Mouse (Mus musculus): ENCODE measurements at regions not wholly inside any gene's neighbourhood (a gene's known extent, or its start where the extent isn't known, plus 50 kb on each side); places are given as distances from the start of the nearest gene placed in this dataset.

DNA sequence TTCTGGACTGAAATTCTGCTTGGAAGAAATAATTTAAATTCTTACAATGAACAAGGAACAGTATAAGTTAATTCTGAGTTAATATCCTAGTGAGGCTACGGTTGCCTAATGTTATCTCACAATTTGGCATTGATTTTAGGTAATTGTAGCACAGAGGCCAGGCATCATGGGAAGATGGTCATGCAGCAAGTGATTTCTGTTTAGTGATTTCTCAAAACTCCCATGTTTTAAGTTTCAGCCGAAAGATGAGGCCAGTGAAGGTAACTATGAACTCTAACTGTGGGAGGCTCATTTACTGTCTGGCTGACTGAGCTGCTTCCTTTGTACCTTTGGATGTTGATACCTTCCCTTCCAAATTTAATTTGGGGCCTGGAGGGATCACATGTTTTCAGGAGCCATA, 65.6 kb upstream of the Cwc22 start:
- DNase-seq (ENCODE audit: low read depth) = no peak

DNA sequence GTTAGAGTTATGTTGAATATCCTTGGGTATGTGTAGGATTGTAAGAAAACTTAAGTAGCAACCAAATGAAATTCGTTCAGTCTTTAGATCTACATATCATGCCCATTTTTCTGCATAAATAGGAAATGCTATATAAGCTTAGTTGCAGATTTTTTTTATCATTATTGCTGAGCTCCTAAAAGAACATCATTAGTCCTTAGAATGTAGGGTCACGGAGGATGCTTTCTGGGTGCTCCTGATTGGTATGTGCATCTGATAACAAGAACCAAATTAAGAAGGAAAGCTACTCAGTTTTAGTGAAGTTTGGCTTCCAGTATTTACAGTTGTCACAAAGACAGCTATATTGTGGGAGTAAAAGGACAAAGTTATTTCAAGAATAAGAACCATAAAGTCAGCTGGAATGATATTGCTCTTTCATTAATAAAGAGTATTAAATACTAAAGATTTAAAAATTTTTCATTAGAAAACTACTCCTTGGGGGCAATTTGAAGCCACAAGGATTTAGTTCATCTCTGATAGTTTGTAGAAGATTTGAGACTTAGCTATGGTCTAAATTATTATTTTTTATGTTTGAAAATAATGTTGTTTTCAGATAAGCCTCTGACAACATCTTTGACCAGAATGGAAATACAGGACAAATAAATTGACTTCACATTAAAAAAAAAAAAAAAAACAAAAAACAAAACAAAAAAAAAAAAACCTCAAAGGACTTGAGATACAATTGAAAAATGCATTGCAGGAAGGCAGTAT, 65.1 kb upstream of the Cwc22 start:
- DNase-seq (ENCODE audit: low read depth) = no peak

DNA sequence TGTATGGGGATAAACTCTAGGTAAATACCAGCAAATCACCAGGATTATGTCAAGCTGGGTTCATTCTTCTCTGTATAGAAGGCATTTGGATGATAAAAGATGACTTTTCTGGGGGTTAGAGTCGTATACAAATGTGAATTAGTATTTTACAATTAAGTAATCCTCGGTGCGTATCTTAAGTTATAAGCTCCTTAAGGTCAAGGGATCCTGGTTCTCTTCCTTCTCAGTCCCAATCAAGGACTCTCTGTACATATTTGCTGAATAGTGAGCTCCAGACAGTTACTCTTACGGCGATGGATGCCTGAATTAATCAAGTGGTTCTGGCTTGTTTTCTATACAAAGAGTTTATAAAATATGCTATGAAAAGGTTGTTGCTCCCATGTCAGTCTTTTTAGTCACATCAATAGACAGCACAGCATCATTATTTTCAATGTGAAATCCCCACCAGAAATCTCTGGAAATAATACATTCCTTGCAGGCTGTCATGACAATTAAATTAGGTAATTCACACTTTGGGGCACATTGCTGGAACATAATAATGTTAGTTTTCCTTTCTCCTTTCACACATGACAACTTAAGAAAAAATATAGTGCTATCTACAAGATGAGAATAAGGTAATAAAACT, 64.0 kb upstream of the Cwc22 start:
- no peak for DNase-seq (ENCODE audit: low read depth)

DNA sequence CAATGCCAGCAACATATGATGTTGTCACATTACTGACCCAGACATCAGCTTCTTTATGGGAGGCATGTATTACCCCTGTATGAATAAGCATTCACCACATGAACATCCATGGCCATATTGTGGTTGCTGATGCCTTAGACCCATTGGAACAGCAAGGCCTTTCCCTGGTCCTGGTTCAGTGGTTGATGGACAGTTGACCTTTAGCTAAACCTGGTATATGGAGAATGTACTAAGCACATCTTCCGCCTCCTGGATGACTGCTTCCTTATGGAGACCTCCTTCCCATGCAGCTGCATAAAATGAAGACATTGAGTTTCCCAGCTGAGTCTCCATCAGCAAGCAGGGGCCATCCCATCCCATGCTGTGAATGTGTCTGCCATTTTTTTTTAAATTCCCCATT, 61.9 kb upstream of the Cwc22 start:
- no peak for DNase-seq (ENCODE audit: low read depth)

DNA sequence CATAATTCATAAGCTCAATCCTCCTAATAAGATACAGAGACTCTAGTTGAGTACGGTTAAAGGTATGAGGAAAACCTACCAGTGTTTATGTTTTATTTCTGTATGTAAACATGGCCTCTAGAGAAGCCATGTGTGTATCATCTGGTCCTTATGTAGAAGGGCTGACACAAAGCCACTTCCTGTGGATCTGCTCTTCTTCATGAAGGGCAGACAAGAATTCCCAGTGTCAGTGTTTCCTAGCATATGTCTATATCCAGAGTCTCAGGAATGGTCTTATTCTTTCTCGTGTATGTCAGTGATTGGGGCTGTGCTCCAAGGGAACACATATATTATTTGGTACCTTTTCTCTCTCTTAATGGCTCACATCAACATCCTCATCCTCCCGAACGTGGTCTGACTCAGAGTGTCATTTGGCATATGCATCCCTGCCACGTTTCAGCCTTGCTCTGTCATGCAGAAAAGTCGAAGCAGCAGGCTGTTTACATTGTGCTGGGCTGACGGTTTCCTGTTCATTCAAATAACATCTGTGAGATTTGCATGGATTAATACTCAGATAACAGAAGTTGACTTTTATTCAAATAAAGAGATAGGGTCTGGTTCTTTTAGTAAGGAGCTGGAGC, 59.3 kb upstream of the Cwc22 start:
- no peak for DNase-seq (ENCODE audit: low read depth)

DNA sequence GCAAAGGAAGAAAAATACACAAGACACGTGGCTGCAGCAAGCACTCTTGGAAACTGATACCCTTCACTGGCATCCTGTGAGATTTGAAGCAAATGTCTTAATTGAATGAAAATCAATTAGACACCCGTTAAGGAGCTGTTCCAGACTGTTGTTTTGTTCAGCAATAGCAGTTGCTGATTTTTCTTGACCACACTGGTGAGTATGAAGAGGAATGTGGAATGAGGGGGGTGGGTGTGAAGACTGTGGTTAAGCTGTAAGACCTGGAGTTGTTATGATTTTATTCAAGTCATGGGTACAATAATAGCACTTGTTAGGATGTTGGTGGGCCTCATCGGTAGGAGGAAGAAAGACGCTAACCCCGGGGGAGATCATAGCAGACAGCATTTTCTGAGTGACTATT, 58.3 kb upstream of the Cwc22 start:
- no peak for DNase-seq (ENCODE audit: low read depth)

Measured in c-Kit-positive CD71-negative TER-119-negative erythroid progenitor cells, embryonic 14.5 days (primary cell).